Mouse (Mus musculus) liver, embryonic 14.5 days (tissue): ENCODE measurements around the gene Zyg11b. TPM values are rescaled to one million over a fixed set of nuclear protein-coding genes. Genes with fewer than 3 reads are reported as not detected.

Experiments
- ATAC-seq: fragments of 200-750 bp; cut with Nextera tagmentation; 2 replicates; pipeline ENCODE4 v1.8.0; 2017; ENCODE audit warnings: moderate number of reproducible peaks, mild to moderate bottlenecking, moderate library complexity; ENCODE audit not compliant: insufficient read depth
- DNase-seq, 3 experiments: peaks; one replicate each; pipeline ENCODE4 v3.0.0-alpha.2; 2012 to 2013; ENCODE audit warnings: low read depth in 3 of 3, low spot score in 3 of 3
- H3K27ac ChIP-seq: fragments of 300-500 bp; sonication (generic); 2 replicates; pipeline ENCODE4 v1.5.1; 2014; ENCODE audit warnings: moderate library complexity, mild to moderate bottlenecking, control low read depth, inconsistent platforms
- H3K27me3 ChIP-seq: fragments of 300-500 bp; sonication (generic); 2 replicates; pipeline ENCODE4 v1.6.1; 2014; ENCODE audit warnings: mild to moderate bottlenecking, low read length, moderate library complexity; ENCODE audit not compliant: control insufficient read depth, insufficient read depth
- H3K36me3 ChIP-seq: fragments of 300-500 bp; sonication (generic); replicated peaks from 2 replicates; pipeline ENCODE4 v1.6.1; 2014; ENCODE audit warnings: low read depth; ENCODE audit not compliant: control insufficient read depth, insufficient read depth
- H3K4me1 ChIP-seq, 2 experiments: fragments of 200-500 bp in 1 of 2; fragments of 300-500 bp in 1 of 2; sonication (generic) in 1 of 2; replicated peaks; 2 replicates each; pipeline ENCODE4 v1.6.1; 2012 to 2014; ENCODE audit warnings: antibody characterized with exemption in 1 of 2, inconsistent platforms in 1 of 2, low read length in 1 of 2; ENCODE audit not compliant: control insufficient read depth in 2 of 2, insufficient read depth in 2 of 2
- H3K4me2 ChIP-seq: fragments of 300-500 bp; sonication (generic); 2 replicates; pipeline ENCODE4 v1.6.1; 2014; ENCODE audit warnings: low read depth, mild to moderate bottlenecking, control low read depth, moderate library complexity
- H3K4me3 ChIP-seq, 2 experiments: fragments of 200-500 bp in 1 of 2; fragments of 300-500 bp in 1 of 2; sonication (generic) in 1 of 2; 2 replicates each; pipeline ENCODE4 v1.5.1; 2012 to 2014; ENCODE audit warnings: low read depth in 2 of 2, low read length in 2 of 2, mild to moderate bottlenecking in 2 of 2, control low read depth in 1 of 2, inconsistent platforms in 1 of 2, moderate library complexity in 1 of 2; ENCODE audit not compliant: insufficient read depth in 1 of 2
- H3K9ac ChIP-seq: fragments of 300-500 bp; sonication (generic); replicated peaks from 2 replicates; pipeline ENCODE4 v1.6.1; 2014; ENCODE audit warnings: mild to moderate bottlenecking, control low read depth, moderate library complexity
- H3K9me3 ChIP-seq: fragments of 300-500 bp; sonication (generic); 2 replicates; pipeline ENCODE4 v1.6.1; 2016; ENCODE audit warnings: low read length, mixed read lengths; ENCODE audit not compliant: control insufficient read depth
- CTCF ChIP-seq: IDR thresholded peaks from 2 replicates; pipeline ENCODE4 v1.5.1; 2016; ENCODE audit warnings: antibody characterized with exemption, low read depth, control low read depth
- EP300 ChIP-seq: IDR thresholded peaks from 2 replicates; pipeline ENCODE4 v1.6.1; 2016; ENCODE audit warnings: antibody characterized with exemption, low read depth
- WGBS: fragments of 180-500 bp; shearing (Covaris S2); extraction: QIAGEN DNeasy Blood & Tissue Kit; methylation state at CpG from one replicate; pipeline ENCODE4 v1.1.7; 2014; ENCODE audit not compliant: insufficient replicate concordance; 5-methylcytosine and 5-hydroxymethylcytosine counted together
- polyA plus RNA-seq, 2 experiments: library from polyadenylated mRNA; depleted of rRNA in 1 of 2; stranded (reverse) in 1 of 2; unstranded in 1 of 2; fragments of >200 nt; fragmentation: Nextera tagmentation in 1 of 2; extraction: Ambion mirVana in 1 of 2; gene quantifications; 2 replicates each; pipeline versions ENCODE4 v1.2.1 to v1.2.3; 2012 to 2014

Zyg11b gene
- polyA plus RNA-seq, 2 experiments, result 2.2 to 2.3 TPM

- Histone ChIP-seq H3K9me3 (no peaks in the 10 kb centered on the region), H3K27ac (no peak overlapping the region), H3K4me3 (no peak overlapping the region), H3K36me3 (no peaks in the 10 kb centered on the region), H3K4me1 (peaks cover 0 to 5% of the 10 kb centered on the region in 2 experiments; a peak in 1 of 4 replicates), H3K4me2 (no peak overlapping the region), H3K9ac (no peak overlapping the region), H3K27me3 (peaks cover 20% of the 10 kb centered on the region)
- no peak for TF ChIP-seq EP300
- no peak for TF ChIP-seq CTCF
- WGBS, result 77% methylated on average over 5 of the region's 5 CpGs
- DNase-seq (no peak), ATAC-seq (no peak)
Observed at GRCm38 (mm10) chr4:108222507-108222906, 78.4 kb downstream of the Zyg11b start.

- Histone ChIP-seq H3K9ac (no peak overlapping the region), H3K4me2 (no peak overlapping the region), H3K4me1 (no peaks in the 10 kb centered on the region), H3K27me3 (peaks cover 38% of the 10 kb centered on the region), H3K27ac (no peak overlapping the region), H3K36me3 (no peaks in the 10 kb centered on the region), H3K9me3 (no peaks in the 10 kb centered on the region), H3K4me3 (no peak overlapping the region)
- TF ChIP-seq EP300, result no peak
- no peak for TF ChIP-seq CTCF
- ATAC-seq, result no peak
- WGBS, result 16% methylated on average over 9 of the region's 9 CpGs
- DNase-seq, result no peak
Observed at GRCm38 (mm10) chr4:108219019-108219418, 81.9 kb downstream of the Zyg11b start.

- TF ChIP-seq EP300, result no peak
- no peak for TF ChIP-seq CTCF
- no peaks in the 10 kb centered on the region for H3K4me1 ChIP-seq
- H3K9me3 ChIP-seq, result no peaks in the 10 kb centered on the region
- H3K9ac ChIP-seq, result no peak within 1 kb of the TSS
- H3K27me3 ChIP-seq, result peaks cover 38% of the 10 kb centered on the region
- no peaks in the 10 kb centered on the region for H3K36me3 ChIP-seq
- H3K4me2 ChIP-seq, result peak within 1 kb of the TSS; percentile 33
- WGBS, result 4% methylated on average over 76 of the region's 107 CpGs
- DNase-seq (no peak), ATAC-seq (0 out of 2 replicates have a peak, but pooled peaks have one; percentile 26)
- no peak within 1 kb of the TSS for H3K27ac ChIP-seq
- H3K4me3 ChIP-seq, result peak within 1 kb of the TSS; percentile 37 to 45
Observed at GRCm38 (mm10) chr4:108217332-108218179, 83.3 kb downstream of the Zyg11b start, which contains the start of gene Zyg11a. Gene Zyg11a (minus strand): TSS chr4:108218048.

- no peaks in the 10 kb centered on the region for H3K4me1 ChIP-seq
- H3K36me3 ChIP-seq, result no peaks in the 10 kb centered on the region
- peaks cover 23% of the 10 kb centered on the region for H3K27me3 ChIP-seq
- no peak overlapping the region for H3K27ac ChIP-seq
- 70% methylated on average over 2 of the region's 2 CpGs for WGBS
- no peak for TF ChIP-seq EP300
- TF ChIP-seq CTCF, result no peak
- H3K9me3 ChIP-seq, result no peaks in the 10 kb centered on the region
- ATAC-seq (no peak), DNase-seq (no peak)
- no peak overlapping the region for H3K9ac ChIP-seq
- H3K4me2 ChIP-seq, result no peak overlapping the region
- H3K4me3 ChIP-seq, result no peak overlapping the region
Observed at GRCm38 (mm10) chr4:108213023-108213422, 87.9 kb downstream of the Zyg11b start.

GRCm38 (mm10) chr4:108204629-108205028, 96.3 kb downstream of the Zyg11b start:
- DNase-seq (no peak), ATAC-seq (no peak)
- Histone ChIP-seq H3K9ac (no peak overlapping the region), H3K27me3 (no peaks in the 10 kb centered on the region), H3K27ac (no peak overlapping the region), H3K9me3 (no peaks in the 10 kb centered on the region), H3K4me3 (no peak overlapping the region), H3K4me2 (no peak overlapping the region), H3K4me1 (0 out of 4 replicates have a peak, but pooled peaks cover 0 to 3% of the 10 kb centered on the region in 2 experiments), H3K36me3 (no peaks in the 10 kb centered on the region)
- no peak for TF ChIP-seq CTCF
- TF ChIP-seq EP300, result no peak
- WGBS, result 51% methylated on average over 6 of the region's 6 CpGs
